Mouse (Mus musculus) hindbrain, embryonic 16.5 days (tissue): ENCODE data around the gene Rpl36. TPM values are rescaled to one million over a fixed set of nuclear protein-coding genes. Genes with fewer than 3 reads are reported as not detected.
"Not testable (repeated sequence)": the region's sequence is repeated elsewhere in the genome, so short reads cannot be mapped to it uniquely, and the experiment has no call there.

ENCODE experiments used
- ATAC-seq: fragments of 200-750 bp; cut with Nextera tagmentation; 2 replicates; pipeline ENCODE4 v1.8.0; 2017; ENCODE audit warnings: moderate TSS enrichment, moderate library complexity
- H3K27ac ChIP-seq: fragments of 300-500 bp; sonication (generic); 2 replicates; pipeline ENCODE4 v1.5.1; 2014; ENCODE audit warnings: low read depth, mild to moderate bottlenecking, control low read depth, low read length, moderate library complexity
- H3K27me3 ChIP-seq: fragments of 300-500 bp; sonication (generic); replicated peaks from 2 replicates; pipeline ENCODE4 v1.6.1; 2014; ENCODE audit warnings: low read length; ENCODE audit not compliant: control insufficient read depth, insufficient read depth
- H3K36me3 ChIP-seq: fragments of 300-500 bp; sonication (generic); 2 replicates; pipeline ENCODE4 v1.6.1; 2014; ENCODE audit warnings: mild to moderate bottlenecking, low read length, moderate library complexity, mixed read lengths; ENCODE audit not compliant: control insufficient read depth, insufficient read depth
- H3K4me1 ChIP-seq: fragments of 300-500 bp; sonication (generic); 2 replicates; pipeline ENCODE4 v1.6.1; 2014; ENCODE audit warnings: low read depth, low read length; ENCODE audit not compliant: control insufficient read depth, insufficient read depth
- H3K4me2 ChIP-seq: fragments of 300-500 bp; sonication (generic); 2 replicates; pipeline ENCODE4 v1.6.1; 2014; ENCODE audit warnings: mild to moderate bottlenecking, low read length, control low read depth, moderate library complexity
- H3K4me3 ChIP-seq: fragments of 300-500 bp; sonication (generic); 2 replicates; pipeline ENCODE4 v1.5.1; 2014; ENCODE audit warnings: mild to moderate bottlenecking, low read length, control low read depth, moderate library complexity
- H3K9ac ChIP-seq: fragments of 300-500 bp; sonication (generic); 2 replicates; pipeline ENCODE4 v1.6.1; 2014; ENCODE audit warnings: low read depth, mild to moderate bottlenecking, control low read depth, low read length, moderate library complexity
- H3K9me3 ChIP-seq: fragments of 300-500 bp; sonication (generic); 2 replicates; pipeline ENCODE4 v1.6.1; 2014; ENCODE audit warnings: mild to moderate bottlenecking, low read length, moderate library complexity; ENCODE audit not compliant: control insufficient read depth
- WGBS: fragments of 180-500 bp; shearing (Covaris S2); extraction: QIAGEN DNeasy Blood & Tissue Kit; methylation state at CpG from one replicate; pipeline ENCODE4 v1.1.7; 2014; 5-methylcytosine and 5-hydroxymethylcytosine counted together
- polyA plus RNA-seq: library from polyadenylated mRNA; unstranded; fragments of >200 nt; fragmentation: Nextera tagmentation; extraction: Ambion mirVana; gene quantifications from 2 replicates; pipeline ENCODE4 v1.2.1, GENCODE M21; 2015

Rpl36 gene
- polyA plus RNA-seq, 1 experiment from 2014 or later, result 876 TPM

DNA sequence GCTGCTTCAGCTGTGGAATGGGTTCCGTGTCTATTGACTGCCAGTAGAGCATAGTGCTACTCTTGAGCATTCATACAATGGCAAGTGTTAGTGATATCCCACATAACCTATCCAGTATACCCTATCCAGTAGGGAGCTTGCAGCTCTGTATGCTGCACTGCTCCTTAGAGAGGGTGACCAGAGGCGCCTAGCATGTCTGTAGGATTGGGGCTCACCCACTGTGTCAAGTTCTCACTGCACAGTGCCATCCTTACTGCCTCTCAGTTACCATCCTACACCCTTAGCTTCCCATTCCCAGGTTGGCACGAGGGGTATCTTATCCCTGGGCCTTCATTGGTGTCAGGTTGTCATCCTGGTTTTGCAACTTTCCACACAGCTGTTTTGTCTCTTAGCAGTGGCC lies 8.8 kb upstream of the Rpl36 start:
- 90% methylated on average over 3 of the region's 3 CpGs for WGBS

DNA sequence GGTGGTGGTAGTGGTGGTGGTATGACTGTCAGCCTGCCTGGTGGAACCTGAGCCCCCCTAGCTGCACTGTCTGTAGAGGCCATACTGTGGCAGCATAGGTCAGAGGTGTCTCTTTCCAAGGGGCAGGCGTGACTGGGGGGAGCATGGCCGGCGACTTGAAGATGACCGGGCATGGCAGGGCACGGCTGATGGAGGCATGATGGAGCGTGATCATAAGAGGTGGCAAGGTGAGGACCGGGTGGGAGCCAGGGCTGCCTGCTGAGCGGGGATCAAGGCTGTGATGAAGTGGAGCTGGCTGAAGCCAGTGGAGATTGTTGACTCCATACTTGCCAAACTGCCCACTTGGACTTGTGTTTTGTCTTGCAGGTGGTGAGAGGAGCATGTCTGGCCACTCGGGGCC lies 7.8 kb upstream of the Rpl36 start:
- no peak overlapping the region for H3K4me3 ChIP-seq
- H3K4me1 ChIP-seq, result peaks cover 18% of the 10 kb centered on the region
- ATAC-seq, result no peak
- WGBS, result 92% methylated on average over 9 of the region's 9 CpGs
- no peak overlapping the region for H3K9ac ChIP-seq
- no peak overlapping the region for H3K4me2 ChIP-seq
- no peak overlapping the region for H3K27ac ChIP-seq
- no peaks in the 10 kb centered on the region for H3K27me3 ChIP-seq
- peaks cover 62% of the 10 kb centered on the region for H3K36me3 ChIP-seq
- no peaks in the 10 kb centered on the region for H3K9me3 ChIP-seq

More for the DNA sequence above, 8.8 kb upstream of the Rpl36 start:
- no peaks in the 10 kb centered on the region for H3K27me3 ChIP-seq
- no peak overlapping the region for H3K27ac ChIP-seq
- peaks cover 72% of the 10 kb centered on the region for H3K36me3 ChIP-seq
- H3K4me3 ChIP-seq, result no peak overlapping the region
- H3K4me2 ChIP-seq, result no peak overlapping the region
- H3K9me3 ChIP-seq, result no peaks in the 10 kb centered on the region
- ATAC-seq, result no peak
- H3K9ac ChIP-seq, result no peak overlapping the region
- H3K4me1 ChIP-seq, result peaks cover 14% of the 10 kb centered on the region

- Histone ChIP-seq H3K4me3 (no peak overlapping the region), H3K4me2 (no peak overlapping the region), H3K36me3 (peaks cover 44% of the 10 kb centered on the region), H3K9me3 (no peaks in the 10 kb centered on the region), H3K9ac (no peak overlapping the region), H3K4me1 (peaks cover 21% of the 10 kb centered on the region), H3K27me3 (no peaks in the 10 kb centered on the region), H3K27ac (no peak overlapping the region)
- ATAC-seq, result no peak
- WGBS, result 73% methylated on average over 3 of the region's 3 CpGs
Observed at GRCm38 (mm10) chr17:56607521-56608062, 5.6 kb upstream of the Rpl36 start.

GRCm38 (mm10) chr17:56608699-56609098 lies 4.5 kb upstream of the Rpl36 start:
- ATAC-seq, result no peak
- peaks cover 21% of the 10 kb centered on the region for H3K4me1 ChIP-seq
- peak overlapping the region; percentile 86 for H3K4me2 ChIP-seq
- no peak overlapping the region for H3K27ac ChIP-seq
- peaks cover 32% of the 10 kb centered on the region for H3K36me3 ChIP-seq
- peak overlapping the region; percentile 65 for H3K4me3 ChIP-seq
- no peaks in the 10 kb centered on the region for H3K9me3 ChIP-seq
- 57% methylated on average over 5 of the region's 5 CpGs for WGBS
- no peaks in the 10 kb centered on the region for H3K27me3 ChIP-seq
- peak overlapping the region; percentile 81 for H3K9ac ChIP-seq

DNA sequence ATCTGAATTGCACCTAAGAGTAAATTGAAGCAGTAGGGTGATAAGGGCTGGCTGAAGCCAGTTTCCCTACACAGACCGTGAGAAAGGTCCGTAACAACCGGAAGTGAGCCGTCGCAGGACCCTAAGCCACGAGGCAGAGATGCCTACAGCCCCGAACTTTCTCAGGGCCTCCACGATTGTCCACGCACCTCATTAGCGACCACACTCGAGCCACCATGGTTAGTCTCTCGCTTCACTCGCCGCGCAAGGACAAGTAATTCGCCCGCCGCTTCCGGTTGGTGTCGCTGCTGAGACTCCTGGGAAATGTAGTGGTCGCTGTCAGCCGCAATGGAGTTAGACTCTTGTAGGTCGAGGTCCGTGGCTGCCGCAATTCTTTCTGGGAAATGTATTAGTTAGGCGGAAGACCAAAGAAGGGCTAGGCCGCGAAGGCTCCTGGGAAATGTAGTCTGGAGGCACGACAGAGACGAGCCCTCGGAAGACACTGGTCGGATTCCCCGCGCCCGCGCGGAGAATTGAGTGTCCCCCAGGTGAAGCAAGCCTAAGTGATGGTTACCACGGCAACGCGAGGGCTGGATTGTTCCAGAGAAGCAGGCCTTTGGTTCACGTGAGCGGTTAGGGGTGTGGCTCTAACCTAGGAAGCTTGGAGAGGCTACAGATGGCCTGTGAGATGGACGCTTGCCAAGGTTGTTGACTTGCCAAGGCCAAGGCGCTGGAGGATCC lies 3.6 kb upstream of the Rpl36 start, which contains the start of gene 2410015M20Rik:
2410015M20Rik (minus strand) TSS at position 320 of the 720 bp plus-strand sequence.
- Histone ChIP-seq H3K9me3 (no peaks in the 10 kb centered on the region), H3K36me3 (peaks cover 23% of the 10 kb centered on the region), H3K4me1 (peaks cover 27% of the 10 kb centered on the region), H3K4me2 (peak within 1 kb of the TSS; percentile 86), H3K9ac (peak within 1 kb of the TSS; percentile 81), H3K27ac (peak within 1 kb of the TSS; percentile 85), H3K4me3 (peak within 1 kb of the TSS; percentile 65), H3K27me3 (no peaks in the 10 kb centered on the region)
- WGBS, result under 1% methylated on average over 44 of the region's 44 CpGs
- peak; percentile 91 for ATAC-seq

GRCm38 (mm10) chr17:56611323-56611722 lies 1.9 kb upstream of the Rpl36 start:
- H3K27me3 ChIP-seq, result no peaks in the 10 kb centered on the region
- H3K27ac ChIP-seq, result no peak overlapping the region
- no peak overlapping the region for H3K4me3 ChIP-seq
- 70% methylated on average over 2 of the region's 2 CpGs for WGBS
- peaks cover 17% of the 10 kb centered on the region for H3K36me3 ChIP-seq
- H3K4me2 ChIP-seq, result no peak overlapping the region
- ATAC-seq, result no peak
- no peak overlapping the region for H3K9ac ChIP-seq
- peaks cover 35% of the 10 kb centered on the region for H3K4me1 ChIP-seq
- no peaks in the 10 kb centered on the region for H3K9me3 ChIP-seq

DNA sequence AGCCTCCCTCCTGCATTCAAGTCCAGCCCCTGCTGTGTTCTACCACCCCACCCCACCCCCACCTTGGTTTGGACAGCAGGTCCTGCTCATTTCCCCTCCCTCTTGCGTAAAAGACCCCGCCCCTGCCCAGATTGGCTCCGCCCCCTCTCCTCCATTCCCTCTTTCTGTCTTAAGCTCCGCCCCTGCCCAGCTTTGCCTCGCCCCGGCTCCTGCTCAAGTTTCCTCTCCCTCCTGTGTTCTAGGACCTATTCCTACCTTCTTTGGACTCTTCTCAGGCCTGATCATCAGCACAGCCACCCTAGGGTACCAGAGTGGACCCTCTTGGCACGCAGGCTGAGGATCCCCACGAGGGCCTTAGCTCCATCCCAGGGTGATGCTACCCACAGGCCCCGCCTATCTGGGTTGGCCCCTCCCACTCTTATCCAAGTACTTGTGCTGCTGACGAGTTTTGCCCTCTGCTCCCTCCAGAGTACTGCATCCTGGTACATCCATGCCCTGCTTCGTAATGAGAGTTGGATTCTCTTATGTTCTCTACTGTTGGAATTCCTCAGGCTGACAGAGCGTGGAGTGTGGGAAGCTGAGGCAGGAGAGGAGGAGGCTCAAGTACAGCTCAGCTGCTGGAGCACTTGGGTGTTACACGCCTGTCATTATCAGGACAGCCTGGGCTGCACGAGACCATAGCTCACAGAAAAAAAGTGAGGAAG lies 1.2 kb upstream of the Rpl36 start:
- Histone ChIP-seq H3K4me3 (no peak overlapping the region), H3K27me3 (no peaks in the 10 kb centered on the region), H3K9ac (no peak overlapping the region), H3K36me3 (peaks cover 10% of the 10 kb centered on the region), H3K4me2 (no peak overlapping the region), H3K27ac (no peak overlapping the region), H3K4me1 (peaks cover 35% of the 10 kb centered on the region), H3K9me3 (no peaks in the 10 kb centered on the region)
- WGBS, result 14% methylated on average over 14 of the region's 14 CpGs
- no peak for ATAC-seq

DNA sequence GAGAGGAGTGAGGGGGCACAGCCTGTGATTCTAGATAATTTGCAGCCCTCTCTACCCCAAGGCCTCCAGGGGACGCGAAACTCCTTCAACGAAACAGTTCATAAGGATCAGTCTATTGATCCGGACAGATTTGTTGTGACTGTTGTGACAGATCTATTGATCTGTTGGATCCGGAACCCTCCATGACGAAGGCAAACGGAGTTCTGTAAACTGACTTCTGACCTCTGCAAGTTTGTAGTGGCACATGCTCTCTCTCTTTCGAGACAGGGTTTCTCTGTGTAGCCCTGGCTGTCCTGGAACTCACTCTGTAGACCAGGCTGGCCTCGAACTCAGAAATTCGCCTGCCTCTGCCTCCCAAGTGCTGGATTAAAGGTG lies 664 bp upstream of the Rpl36 start:
- Histone ChIP-seq H3K36me3 (peaks cover 13% of the 10 kb centered on the region; the same call in 1 of the 2 replicates), H3K4me1 (peaks cover 35% of the 10 kb centered on the region)
- not testable (repeated sequence) for H3K9ac ChIP-seq, H3K27ac ChIP-seq, H3K27me3 ChIP-seq, H3K9me3 ChIP-seq, ATAC-seq, H3K4me3 ChIP-seq, H3K4me2 ChIP-seq
- WGBS, result 74% methylated on average over 10 of the region's 10 CpGs

- H3K9me3 ChIP-seq, H3K27me3 ChIP-seq, ATAC-seq: not testable (repeated sequence)
- Histone ChIP-seq H3K4me1 (peaks cover 23% of the 10 kb centered on the region), H3K9ac (peak overlapping the region; percentile 76), H3K4me2 (peak overlapping the region; percentile 80), H3K4me3 (peak overlapping the region; percentile 65), H3K27ac (peak overlapping the region; percentile 90), H3K36me3 (peaks cover 25% of the 10 kb centered on the region)
- under 1% methylated on average over 26 of the region's 26 CpGs for WGBS
Observed at GRCm38 (mm10) chr17:56613893-56614292, 677 bp downstream of the Rpl36 start.
